Mouse (Mus musculus): ENCODE measurements at regions not wholly inside any gene's neighbourhood (a gene's known extent, or its start where the extent isn't known, plus 50 kb on each side); places are given as distances from the start of the nearest gene placed in this dataset.

GRCm38 (mm10) chr3:117995401-117995800 is 126.7 kb upstream of the Snx7 start:
- TF ChIP-seq CTCF (IDR thresholded peaks at IDR 0.05) (no peak), EP300 (IDR thresholded peaks at IDR 0.05) (no peak)

Data from lung, postnatal 0 days (tissue).